Mouse (Mus musculus): ENCODE data around the gene Dhx33.

- TF ChIP-seq CTCF (IDR thresholded peaks at IDR 0.05; ENCODE audit: control insufficient read depth, insufficient read depth, insufficient replicate concordance, low read depth, low read length) (no peak), POLR2A (IDR thresholded peaks at IDR 0.05; ENCODE audit: control insufficient read depth, low read depth, low read length) (no peak)
Observed at GRCm38 (mm10) chr11:71012743-71013142, 8.5 kb upstream of the Dhx33 start.

Measured in testis, adult 2 months (tissue).